Mouse (Mus musculus): ENCODE data around the gene Spen. TPM values are rescaled to one million over a fixed set of nuclear protein-coding genes. Genes with fewer than 3 reads are reported as not detected.
A peak's percentile ranks its signal among the peaks of the same experiment; 100 is the strongest.

Gene Spen
- polyA plus RNA-seq, 1 experiment from 2014 or later: 20.5 TPM

- Histone ChIP-seq H3K4me3 (replicated peaks) (no peak overlapping the region), H3K9me3 (no peaks in the 10 kb centered on the region), H3K4me2 (replicated peaks) (no peak overlapping the region), H3K36me3 (no peaks in the 10 kb centered on the region), H3K9ac (replicated peaks) (no peak overlapping the region), H3K27me3 (no peaks in the 10 kb centered on the region), H3K4me1 (replicated peaks) (peaks cover 39% of the 10 kb centered on the region), H3K27ac (no peak overlapping the region)
- WGBS: 85% methylated on average over 3 of the region's 3 CpGs
- ATAC-seq: no peak
Observed at GRCm38 (mm10) chr4:141540844-141541243, 2.4 kb upstream of the Spen start.

- Histone ChIP-seq H3K36me3 (no peaks in the 10 kb centered on the region), H3K27me3 (no peaks in the 10 kb centered on the region), H3K4me3 (replicated peaks) (peak overlapping the region; percentile 96), H3K4me1 (replicated peaks) (peaks cover 43% of the 10 kb centered on the region), H3K9me3 (no peaks in the 10 kb centered on the region), H3K9ac (replicated peaks) (peak overlapping the region; percentile 76), H3K4me2 (replicated peaks) (peak overlapping the region; percentile 90), H3K27ac (peak overlapping the region; percentile 98)
- WGBS: 50% methylated on average over 12 of the region's 12 CpGs
- ATAC-seq: no peak
Observed at GRCm38 (mm10) chr4:141539213-141539767, 893 bp upstream of the Spen start.

- Histone ChIP-seq H3K4me2 (replicated peaks) (peak overlapping the region; percentile 90), H3K27ac (peak overlapping the region; percentile 98), H3K36me3 (no peaks in the 10 kb centered on the region), H3K9me3 (no peaks in the 10 kb centered on the region), H3K4me3 (replicated peaks) (peak overlapping the region; percentile 96), H3K4me1 (replicated peaks) (peaks cover 55% of the 10 kb centered on the region), H3K27me3 (no peaks in the 10 kb centered on the region), H3K9ac (replicated peaks) (peak overlapping the region; percentile 98)
- WGBS: under 1% methylated on average over 85 of the region's 101 CpGs
- ATAC-seq: peak; percentile 32
Observed at GRCm38 (mm10) chr4:141537706-141538407, 540 bp downstream of the Spen start.

- Histone ChIP-seq H3K27me3 (no peaks in the 10 kb centered on the region), H3K4me2 (replicated peaks) (peak overlapping the region; percentile 90), H3K9ac (replicated peaks) (peak overlapping the region; percentile 98), H3K36me3 (no peaks in the 10 kb centered on the region), H3K9me3 (no peaks in the 10 kb centered on the region), H3K4me1 (replicated peaks) (peaks cover 56% of the 10 kb centered on the region), H3K27ac (peak overlapping the region; percentile 98), H3K4me3 (replicated peaks) (peak overlapping the region; percentile 96)
- under 1% methylated on average over 14 of the region's 14 CpGs for WGBS
- ATAC-seq: no peak
Observed at GRCm38 (mm10) chr4:141537226-141537610, 1.2 kb downstream of the Spen start.

GRCm38 (mm10) chr4:141536291-141537225 is 1.8 kb downstream of the Spen start:
- WGBS: under 1% methylated on average over 61 of the region's 61 CpGs
- Histone ChIP-seq H3K36me3 (no peaks in the 10 kb centered on the region), H3K4me2 (replicated peaks) (peak overlapping the region; percentile 90), H3K9me3 (no peaks in the 10 kb centered on the region), H3K27ac (peak overlapping the region; percentile 98), H3K27me3 (no peaks in the 10 kb centered on the region), H3K9ac (replicated peaks) (peak overlapping the region; percentile 98), H3K4me3 (replicated peaks) (peak overlapping the region; percentile 96), H3K4me1 (replicated peaks) (peaks cover 53% of the 10 kb centered on the region)
- peak; percentile 74 for ATAC-seq

GRCm38 (mm10) chr4:141534947-141535680 is 3.3 kb downstream of the Spen start:
- H3K27me3 ChIP-seq: no peaks in the 10 kb centered on the region
- peaks cover 3% of the 10 kb centered on the region; the same call in 1 of the 2 replicates for H3K36me3 ChIP-seq
- 4% methylated on average over 10 of the region's 11 CpGs for WGBS
- peak overlapping the region; percentile 98 for H3K27ac ChIP-seq
- H3K4me2 ChIP-seq (replicated peaks): peak overlapping the region; percentile 90
- H3K4me3 ChIP-seq (replicated peaks): peak overlapping the region; percentile 96
- H3K9me3 ChIP-seq: no peaks in the 10 kb centered on the region
- peak overlapping the region; percentile 98 for H3K9ac ChIP-seq (replicated peaks)
- peak; percentile 53 for ATAC-seq
- H3K4me1 ChIP-seq (replicated peaks): peaks cover 51% of the 10 kb centered on the region

- WGBS: 86% methylated on average over 15 of the region's 15 CpGs
- Histone ChIP-seq H3K4me3 (replicated peaks) (no peak overlapping the region), H3K27me3 (no peaks in the 10 kb centered on the region), H3K27ac (no peak overlapping the region), H3K4me1 (replicated peaks) (peaks cover 46% of the 10 kb centered on the region), H3K36me3 (peaks cover 8% of the 10 kb centered on the region; the same call in 1 of the 2 replicates), H3K9me3 (no peaks in the 10 kb centered on the region), H3K4me2 (replicated peaks) (no peak overlapping the region), H3K9ac (replicated peaks) (no peak overlapping the region)
- no peak for ATAC-seq
Observed at GRCm38 (mm10) chr4:141530979-141531378, 7.4 kb downstream of the Spen start.

- Histone ChIP-seq H3K9ac (replicated peaks) (no peak overlapping the region), H3K36me3 (peaks cover 8% of the 10 kb centered on the region; the same call in 1 of the 2 replicates), H3K27me3 (no peaks in the 10 kb centered on the region), H3K4me1 (replicated peaks) (peaks cover 30% of the 10 kb centered on the region), H3K27ac (no peak overlapping the region), H3K4me2 (replicated peaks) (no peak overlapping the region), H3K9me3 (no peaks in the 10 kb centered on the region), H3K4me3 (replicated peaks) (no peak overlapping the region)
- WGBS: 93% methylated on average over 11 of the region's 11 CpGs
- ATAC-seq: no peak
Observed at GRCm38 (mm10) chr4:141528938-141529337, 9.5 kb downstream of the Spen start.

GRCm38 (mm10) chr4:141526936-141527650 is 11.3 kb downstream of the Spen start:
- WGBS: 83% methylated on average over 7 of the region's 7 CpGs
- no peak overlapping the region for H3K4me2 ChIP-seq (replicated peaks)
- no peak overlapping the region for H3K27ac ChIP-seq
- no peaks in the 10 kb centered on the region for H3K27me3 ChIP-seq
- H3K36me3 ChIP-seq: peaks cover 9% of the 10 kb centered on the region
- no peak for ATAC-seq
- no peaks in the 10 kb centered on the region for H3K9me3 ChIP-seq
- H3K4me1 ChIP-seq (replicated peaks): peaks cover 18% of the 10 kb centered on the region
- H3K4me3 ChIP-seq (replicated peaks): no peak overlapping the region
- no peak overlapping the region for H3K9ac ChIP-seq (replicated peaks)

- H3K36me3 ChIP-seq: peaks cover 20% of the 10 kb centered on the region
- H3K9ac ChIP-seq (replicated peaks): no peak overlapping the region
- 83% methylated on average over 2 of the region's 2 CpGs for WGBS
- H3K9me3 ChIP-seq: no peaks in the 10 kb centered on the region
- H3K4me3 ChIP-seq (replicated peaks): no peak overlapping the region
- H3K4me2 ChIP-seq (replicated peaks): no peak overlapping the region
- no peak for ATAC-seq
- no peaks in the 10 kb centered on the region for H3K27me3 ChIP-seq
- no peak overlapping the region for H3K27ac ChIP-seq
- peaks cover 12% of the 10 kb centered on the region for H3K4me1 ChIP-seq (replicated peaks)
Observed at GRCm38 (mm10) chr4:141525940-141526339, 12.5 kb downstream of the Spen start.

GRCm38 (mm10) chr4:141524658-141525057 is 13.7 kb downstream of the Spen start:
- no peak overlapping the region for H3K9ac ChIP-seq (replicated peaks)
- H3K27me3 ChIP-seq: no peaks in the 10 kb centered on the region
- H3K4me1 ChIP-seq (replicated peaks): peaks cover 10% of the 10 kb centered on the region; the same call in 1 of the 2 replicates
- H3K9me3 ChIP-seq: no peaks in the 10 kb centered on the region
- H3K4me2 ChIP-seq (replicated peaks): no peak overlapping the region
- H3K4me3 ChIP-seq (replicated peaks): no peak overlapping the region
- no peak overlapping the region for H3K27ac ChIP-seq
- WGBS: 76% methylated on average over 6 of the region's 6 CpGs
- no peak for ATAC-seq
- peaks cover 29% of the 10 kb centered on the region for H3K36me3 ChIP-seq
